Mouse (Mus musculus) testis, adult 2 months (tissue): ENCODE measurements around the gene Gm11554.
"Not testable (repeated sequence)": the region's sequence is repeated elsewhere in the genome, so short reads cannot be mapped to it uniquely, and the experiment has no call there.

ENCODE experiments used
- CTCF ChIP-seq: fragments of 200-500 bp; IDR thresholded peaks from 2 replicates; pipeline ENCODE4 v1.5.1; 2012; ENCODE audit warnings: low read depth, mild to moderate bottlenecking, inconsistent platforms, low read length, moderate library complexity; ENCODE audit not compliant: control insufficient read depth, insufficient read depth, insufficient replicate concordance
- POLR2A ChIP-seq: fragments of 200-500 bp; IDR thresholded peaks from 2 replicates; pipeline ENCODE4 v1.6.1; 2012; ENCODE audit warnings: low read depth, mild to moderate bottlenecking, inconsistent platforms, low read length, moderate library complexity; ENCODE audit not compliant: control insufficient read depth

GRCm38 (mm10) chr11:99772813-99773212 is 31.4 kb downstream of the Gm11554 start, which contains the start of gene Gm11595:
- not testable (repeated sequence) for TF ChIP-seq POLR2A, CTCF
